In the genomic region with DNA sequence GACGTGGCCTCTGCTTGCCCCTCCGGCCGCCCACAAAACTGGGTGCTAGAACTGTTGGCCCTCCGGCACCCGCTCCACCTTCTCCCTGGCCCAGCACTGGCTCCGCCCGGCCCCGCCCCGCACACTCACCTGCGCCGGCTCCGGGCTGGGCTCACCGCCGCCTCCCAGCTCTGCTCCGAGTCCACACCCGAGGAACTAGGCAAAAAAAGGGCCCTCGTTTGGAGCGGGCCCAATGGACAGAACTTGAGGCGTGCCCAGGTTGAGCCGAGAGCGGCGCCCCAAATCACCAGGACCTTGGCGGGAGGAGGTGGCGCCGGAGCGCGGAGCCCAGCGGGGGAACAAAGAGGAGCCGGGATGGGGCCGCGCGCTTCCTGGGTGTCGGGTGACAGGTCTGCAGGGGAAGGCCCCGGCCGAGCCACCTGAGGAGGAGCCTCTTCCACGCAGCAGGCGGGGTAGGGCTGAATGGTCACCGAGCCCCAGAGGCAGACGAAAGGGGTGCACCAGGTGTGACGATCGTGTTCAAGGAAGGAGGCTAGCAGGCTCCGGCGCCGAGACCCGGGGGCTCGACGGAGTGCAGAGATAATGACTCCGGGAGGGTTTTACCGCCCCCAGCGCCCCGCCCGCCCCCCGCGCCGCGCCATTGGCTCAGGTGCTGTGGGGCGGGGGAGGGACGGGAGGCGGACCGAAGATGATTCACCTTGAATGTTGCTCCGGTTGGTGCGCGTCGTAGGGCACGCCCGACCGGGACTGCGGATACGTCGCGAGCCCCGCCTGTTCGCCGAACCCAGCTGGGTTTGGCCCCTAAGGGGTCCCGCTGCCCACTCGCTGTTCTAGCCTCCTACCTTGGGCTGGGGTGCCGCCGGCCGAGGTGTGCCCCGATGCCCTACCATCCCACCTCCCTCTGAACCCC, we compare ENCODE assay signal across 8 mouse cellular contexts.
DNase-seq lines count a peak whose midpoint lies in the region; ATAC-seq and TF ChIP-seq lines count a peak whose summit lies in the region.

No protein-coding gene starts in this region.

- peak overlapping the region; percentile 50 for H3K9ac ChIP-seq in embryonic facial prominence, embryonic 12.5 days
- H3K9ac ChIP-seq in lung, embryonic 16.5 days (ENCODE audit: low read length): peak overlapping the region; percentile 66

- peak; percentile 25; the same call in 1 of the 2 replicates for ATAC-seq in embryonic facial prominence, embryonic 12.5 days (ENCODE audit: insufficient number of reproducible peaks, insufficient read depth, low FRiP score, low TSS enrichment)
- peak; percentile 79 for ATAC-seq in lung, embryonic 16.5 days (ENCODE audit: low read depth)

- peak; percentile 31 for DNase-seq in ovary, postnatal 36 days (ENCODE audit: low spot score)
- no peak for DNase-seq in ovary, adult 18-20 months (ENCODE audit: low spot score)
- peak; percentile 41 to 43 for DNase-seq in kidney, adult 8-10 months
- DNase-seq in spleen, adult 2 months (ENCODE audit: low read depth in 1 of 2, low spot score in 2 of 2): peak in 1 of 2 experiments; percentile 17
- DNase-seq in left cerebral cortex, postnatal 14 days (ENCODE audit: low spot score in 2 of 2): no peak
- no peak for DNase-seq in layer of hippocampus, adult 11-12 months (ENCODE audit: low spot score)

- TF ChIP-seq POLR2A in spleen, adult 2 months (IDR thresholded peaks at IDR 0.05; ENCODE audit: low read depth, low read length): no peak

- no peaks in the 10 kb centered on the region for H3K9me3 ChIP-seq in embryonic facial prominence, embryonic 12.5 days
- H3K9me3 ChIP-seq in lung, embryonic 16.5 days (ENCODE audit: control insufficient read depth, low read length): no peaks in the 10 kb centered on the region

- H3K36me3 ChIP-seq in embryonic facial prominence, embryonic 12.5 days: no peaks in the 10 kb centered on the region
- no peaks in the 10 kb centered on the region for H3K36me3 ChIP-seq in lung, embryonic 16.5 days (ENCODE audit: control insufficient read depth, insufficient read depth, low read length)
- no peaks in the 10 kb centered on the region for H3K36me3 ChIP-seq in spleen, adult 2 months (ENCODE audit: control insufficient read depth, insufficient read depth, low read length)

- 1% methylated on average over 75 of the region's 80 CpGs for WGBS in embryonic facial prominence, embryonic 12.5 days
- WGBS in lung, embryonic 16.5 days: under 1% methylated on average over 72 of the region's 80 CpGs
- 3% methylated on average over 80 of the region's 80 CpGs for WGBS in spleen, adult 2 months

- H3K4me3 ChIP-seq in embryonic facial prominence, embryonic 12.5 days: peak overlapping the region; percentile 42
- peak overlapping the region; percentile 56 for H3K4me3 ChIP-seq in lung, embryonic 16.5 days (ENCODE audit: low read length)
- peak overlapping the region; percentile 51 for H3K4me3 ChIP-seq in spleen, adult 2 months (ENCODE audit: extremely low read depth, insufficient read depth, insufficient read length)

- H3K4me1 ChIP-seq in embryonic facial prominence, embryonic 12.5 days: peaks cover 53% of the 10 kb centered on the region
- H3K4me1 ChIP-seq in lung, embryonic 16.5 days (replicated peaks; ENCODE audit: control insufficient read depth, insufficient read depth, low read length): peaks cover 29% of the 10 kb centered on the region
- peaks cover 25% of the 10 kb centered on the region for H3K4me1 ChIP-seq in spleen, adult 2 months (ENCODE audit: control insufficient read depth, insufficient read depth, insufficient read length)

- TF ChIP-seq CTCF in spleen, adult 2 months (IDR thresholded peaks at IDR 0.05; ENCODE audit: extremely low read depth, insufficient read depth, insufficient read length, insufficient replicate concordance): no peak

- peaks cover 92% of the 10 kb centered on the region for H3K27me3 ChIP-seq in embryonic facial prominence, embryonic 12.5 days
- H3K27me3 ChIP-seq in lung, embryonic 16.5 days (ENCODE audit: control insufficient read depth, insufficient read depth, low read depth, low read length): peaks cover 90% of the 10 kb centered on the region
- peaks cover 53% of the 10 kb centered on the region for H3K27me3 ChIP-seq in spleen, adult 2 months (ENCODE audit: control insufficient read depth, insufficient read depth, low read length)

- intact Hi-C loops in left cerebral cortex, postnatal 14 days (cut with DNase I): no loop called here

- H3K27ac ChIP-seq in embryonic facial prominence, embryonic 12.5 days: peak overlapping the region; percentile 86
- peak overlapping the region; percentile 76 for H3K27ac ChIP-seq in lung, embryonic 16.5 days (ENCODE audit: low read length)
- no peak overlapping the region for H3K27ac ChIP-seq in spleen, adult 2 months (ENCODE audit: insufficient read depth, low read length)

- H3K4me2 ChIP-seq in embryonic facial prominence, embryonic 12.5 days (replicated peaks): peak overlapping the region; percentile 57
- H3K4me2 ChIP-seq in lung, embryonic 16.5 days (ENCODE audit: low read depth, low read length): peak overlapping the region; percentile 61

Comparison
In these comparisons a context has a peak if more than half of its experiments do, and no peak if none do; other contexts are left out.
1. DNase-seq: peak in ovary, postnatal 36 days (single experiment) and kidney, adult 8-10 months (2 of 2); none in ovary, adult 18-20 months (single experiment), left cerebral cortex, postnatal 14 days (0 of 2) and layer of hippocampus, adult 11-12 months (single experiment).
2. Peak in every context shown above with its lines, with median percentiles within 50 percentile points of each other: H3K4me3 ChIP-seq.